Mouse (Mus musculus) ES-Bruce4 (cell line): ENCODE data around the gene Mrpl42. TPM values are rescaled to one million over a fixed set of nuclear protein-coding genes. Genes with fewer than 3 reads are reported as not detected.

Source experiments
- H3K27ac ChIP-seq: 2 replicates; pipeline ENCODE4 v1.5.1; 2012; ENCODE audit warnings: low read length, inconsistent platforms; ENCODE audit not compliant: insufficient read depth
- H3K27me3 ChIP-seq: 2 replicates; pipeline ENCODE4 v1.6.1; 2012; ENCODE audit warnings: mild to moderate bottlenecking, low read length, inconsistent platforms; ENCODE audit not compliant: control insufficient read depth, poor library complexity, insufficient read depth, severe bottlenecking
- H3K36me3 ChIP-seq: 2 replicates; pipeline ENCODE4 v1.6.1; 2012; ENCODE audit warnings: inconsistent platforms, mild to moderate bottlenecking, low read length, moderate library complexity; ENCODE audit not compliant: control insufficient read depth, poor library complexity, insufficient read depth, severe bottlenecking
- H3K4me1 ChIP-seq: one replicate; pipeline ENCODE4 v1.8.1; 2011; ENCODE audit warnings: low read length; ENCODE audit not compliant: control insufficient read depth, insufficient read depth
- H3K4me3 ChIP-seq: 2 replicates; pipeline ENCODE4 v1.5.1; 2011; ENCODE audit warnings: low read depth, mild to moderate bottlenecking, low read length
- H3K9ac ChIP-seq: 2 replicates; pipeline ENCODE4 v1.6.1; 2012; ENCODE audit warnings: low read depth, mild to moderate bottlenecking, inconsistent platforms; ENCODE audit not compliant: poor library complexity, severe bottlenecking
- H3K9me3 ChIP-seq: replicated peaks from 2 replicates; pipeline ENCODE4 v1.6.1; 2012; ENCODE audit warnings: mild to moderate bottlenecking, low read length, inconsistent platforms; ENCODE audit not compliant: control insufficient read depth, poor library complexity, insufficient read depth, severe bottlenecking
- CTCF ChIP-seq: IDR thresholded peaks from one replicate; pipeline ENCODE4 v1.8.1; 2011; ENCODE audit warnings: low read depth, low read length
- EP300 ChIP-seq: IDR thresholded peaks from 2 replicates; pipeline ENCODE4 v1.6.1; 2011; ENCODE audit warnings: low read depth, low read length; ENCODE audit not compliant: insufficient read depth
- POLR2A ChIP-seq: IDR thresholded peaks from one replicate; pipeline ENCODE4 v1.8.1; 2011; ENCODE audit warnings: low read length; ENCODE audit not compliant: insufficient read depth
- polyA plus RNA-seq: library from polyadenylated mRNA; stranded (reverse); fragments of >200 nt; gene quantifications from 2 replicates; pipeline ENCODE4 v1.2.4, GENCODE M21; 2011; ENCODE audit warnings: low read depth; ENCODE audit not compliant: missing spikeins, insufficient read depth, insufficient read length

Gene Mrpl42
- polyA plus RNA-seq, 1 experiment: 238 TPM

GRCm38 (mm10) chr10:95513768-95514556 lies 12.2 kb upstream of the Mrpl42 start:
- H3K27me3 ChIP-seq: no peaks in the 10 kb centered on the region
- peak overlapping the region; percentile 88 for H3K27ac ChIP-seq
- peaks cover 3% of the 10 kb centered on the region for H3K4me1 ChIP-seq
- TF ChIP-seq POLR2A (no peak), CTCF (no peak), EP300 (no peak)
- H3K9ac ChIP-seq: peak overlapping the region; percentile 82
- H3K36me3 ChIP-seq: no peaks in the 10 kb centered on the region; the same call in 1 of the 2 replicates
- H3K4me3 ChIP-seq: peak overlapping the region; percentile 76
- no peaks in the 10 kb centered on the region for H3K9me3 ChIP-seq

- peak overlapping the region; percentile 82 for H3K9ac ChIP-seq
- H3K4me3 ChIP-seq: peak overlapping the region; percentile 47
- no peaks in the 10 kb centered on the region for H3K27me3 ChIP-seq
- peaks cover 3% of the 10 kb centered on the region for H3K4me1 ChIP-seq
- peak overlapping the region; percentile 95 for H3K27ac ChIP-seq
- no peaks in the 10 kb centered on the region for H3K36me3 ChIP-seq
- no peaks in the 10 kb centered on the region for H3K9me3 ChIP-seq
- TF ChIP-seq EP300 (peak; percentile 76; the same call in 1 of the 2 replicates), CTCF (no peak)
Measured at GRCm38 (mm10) chr10:95512635-95513034, 10.9 kb upstream of the Mrpl42 start.

DNA sequence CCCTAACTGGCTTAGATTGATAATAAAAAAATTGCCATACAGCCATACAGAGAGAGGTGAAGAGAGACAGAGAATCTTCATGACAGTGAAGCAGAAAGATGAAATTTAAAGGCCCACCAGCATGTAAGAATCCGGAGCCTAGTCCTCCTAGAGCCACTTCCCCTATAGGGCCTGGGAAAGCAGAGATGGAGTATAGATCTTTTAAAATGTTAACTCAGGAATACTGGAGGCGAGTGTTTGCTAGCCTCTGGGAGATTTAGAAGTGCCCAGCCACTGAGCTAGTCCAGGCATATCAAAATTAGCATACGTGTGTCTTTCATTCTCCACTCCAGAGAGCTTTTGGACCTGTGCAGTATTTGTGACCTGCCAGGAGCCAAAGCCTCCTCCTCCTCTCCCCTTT lies 7.5 kb upstream of the Mrpl42 start:
- Histone ChIP-seq H3K27ac (no peak overlapping the region), H3K4me3 (no peak overlapping the region), H3K9me3 (no peaks in the 10 kb centered on the region), H3K4me1 (peaks cover 3% of the 10 kb centered on the region), H3K27me3 (no peaks in the 10 kb centered on the region), H3K36me3 (no peaks in the 10 kb centered on the region), H3K9ac (no peak overlapping the region; the same call in 1 of the 2 replicates)
- TF ChIP-seq EP300 (no peak), CTCF (no peak), POLR2A (no peak)

GRCm38 (mm10) chr10:95508793-95509192 lies 7.1 kb upstream of the Mrpl42 start:
- H3K9ac ChIP-seq: no peak overlapping the region; the same call in 1 of the 2 replicates
- TF ChIP-seq EP300: no peak
- no peak for TF ChIP-seq CTCF
- TF ChIP-seq POLR2A: no peak

DNA sequence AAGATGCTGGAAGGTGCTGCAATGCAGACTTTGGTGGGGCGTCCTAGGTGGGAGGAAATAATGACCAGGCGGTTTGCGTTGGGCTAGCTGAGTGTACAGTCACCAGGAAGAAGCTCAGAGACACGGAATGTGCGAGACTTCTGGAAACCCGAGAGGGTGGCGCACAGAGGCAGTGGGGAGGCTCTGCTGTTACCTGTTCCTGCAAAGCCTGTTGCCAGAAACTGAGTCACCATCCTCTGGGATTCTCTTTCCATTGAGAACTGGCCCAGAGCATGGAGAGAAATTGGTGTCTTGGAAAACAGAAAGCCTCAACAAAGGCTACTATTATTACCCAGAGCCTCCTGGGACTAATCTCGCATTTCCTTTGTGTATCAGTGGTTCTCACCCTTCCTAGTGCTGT lies 6.4 kb upstream of the Mrpl42 start:
- peaks cover 2% of the 10 kb centered on the region for H3K4me1 ChIP-seq
- no peaks in the 10 kb centered on the region for H3K36me3 ChIP-seq
- H3K9me3 ChIP-seq: no peaks in the 10 kb centered on the region
- TF ChIP-seq POLR2A: no peak
- TF ChIP-seq CTCF: no peak
- TF ChIP-seq EP300: no peak
- no peaks in the 10 kb centered on the region for H3K27me3 ChIP-seq
- no peak overlapping the region for H3K27ac ChIP-seq
- H3K9ac ChIP-seq: peak overlapping the region; percentile 2; the same call in 1 of the 2 replicates
- H3K4me3 ChIP-seq: 0 out of 2 replicates have a peak overlapping the region, but pooled peaks have one; percentile 20

More at GRCm38 (mm10) chr10:95508793-95509192, 7.1 kb upstream of the Mrpl42 start:
- Histone ChIP-seq H3K36me3 (no peaks in the 10 kb centered on the region), H3K9me3 (no peaks in the 10 kb centered on the region), H3K27me3 (no peaks in the 10 kb centered on the region), H3K4me1 (peaks cover 3% of the 10 kb centered on the region), H3K4me3 (no peak overlapping the region), H3K27ac (no peak overlapping the region)

- no peak for TF ChIP-seq CTCF
- TF ChIP-seq POLR2A: no peak
- no peak for TF ChIP-seq EP300
- H3K9me3 ChIP-seq: no peaks in the 10 kb centered on the region
- no peaks in the 10 kb centered on the region for H3K4me1 ChIP-seq
- no peak overlapping the region for H3K9ac ChIP-seq
- H3K4me3 ChIP-seq: no peak overlapping the region
- no peak overlapping the region for H3K27ac ChIP-seq
- H3K36me3 ChIP-seq: no peaks in the 10 kb centered on the region; the same call in 1 of the 2 replicates
- H3K27me3 ChIP-seq: no peaks in the 10 kb centered on the region
Measured at GRCm38 (mm10) chr10:95504341-95504740, 2.6 kb upstream of the Mrpl42 start.
